In the genomic region with DNA sequence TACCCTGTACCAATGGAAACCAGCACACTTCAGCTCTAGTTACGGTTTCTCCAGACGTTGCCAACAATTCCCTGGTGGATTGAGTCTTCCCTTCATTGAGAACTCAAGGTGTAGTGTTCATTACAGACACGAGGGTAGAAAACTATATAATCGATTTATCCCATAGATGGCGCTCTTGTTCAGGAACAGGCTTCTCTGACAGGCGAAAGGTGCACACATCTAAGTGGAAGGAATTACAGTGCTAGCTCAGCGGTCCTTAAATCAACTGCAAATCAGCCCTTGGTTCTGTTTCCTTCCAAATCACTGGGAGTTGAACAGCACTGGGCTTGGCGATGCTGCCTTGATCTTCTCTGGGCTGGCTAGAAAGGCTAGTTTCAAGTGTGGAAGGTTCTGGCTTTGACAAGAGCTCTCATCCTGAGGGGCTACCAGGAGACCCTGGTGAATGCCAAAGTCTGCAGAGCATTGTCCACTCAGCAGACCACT, we compare ENCODE assay signal across 7 mouse cellular contexts.
DNase-seq lines count a peak whose midpoint lies in the region; ATAC-seq lines count a peak whose summit lies in the region.

No protein-coding gene starts in this region.

- no peaks in the 10 kb centered on the region for H3K9me3 ChIP-seq in forebrain, embryonic 10.5 days
- H3K9me3 ChIP-seq in midbrain, embryonic 11.5 days (ENCODE audit: control insufficient read depth, low read length): no peaks in the 10 kb centered on the region

- peak; percentile 93 for DNase-seq in MN1 (ENCODE audit: low spot score)
- DNase-seq in adrenal gland, postnatal 14 days: peak; percentile 42
- DNase-seq in forebrain, embryonic 10.5 days (ENCODE audit: extremely low spot score, low spot score): peak; percentile 24
- peak; percentile 86 for DNase-seq in hindlimb bud, embryonic 11.5 days (ENCODE audit: extremely low spot score, low read depth, low spot score)
- DNase-seq in left cerebral cortex, adult 18-20 months (ENCODE audit: low spot score in 2 of 2): peak; percentile 24 to 33
- DNase-seq in midbrain, embryonic 11.5 days (ENCODE audit: low spot score, missing footprints): peak; percentile 92

- H3K4me2 ChIP-seq in midbrain, embryonic 11.5 days: no peak overlapping the region

- WGBS in forebrain, embryonic 10.5 days: 13% methylated on average over 8 of the region's 8 CpGs
- WGBS in midbrain, embryonic 11.5 days: 9% methylated on average over 8 of the region's 8 CpGs

- H3K27ac ChIP-seq in forebrain, embryonic 10.5 days: no peak overlapping the region
- no peak overlapping the region for H3K27ac ChIP-seq in midbrain, embryonic 11.5 days (ENCODE audit: low read depth, low read length)

- peak; percentile 82 for ATAC-seq in midbrain, embryonic 11.5 days (ENCODE audit: low FRiP score)
- ATAC-seq in erythroid progenitor cell, adult 5-6 weeks (replicated peaks; ENCODE audit: low FRiP score, poor library complexity, severe bottlenecking): no peak

- H3K4me1 ChIP-seq in forebrain, embryonic 10.5 days: no peaks in the 10 kb centered on the region
- no peaks in the 10 kb centered on the region for H3K4me1 ChIP-seq in midbrain, embryonic 11.5 days (ENCODE audit: control insufficient read depth, insufficient read depth, low read length)

- H3K36me3 ChIP-seq in forebrain, embryonic 10.5 days (replicated peaks): no peaks in the 10 kb centered on the region
- no peaks in the 10 kb centered on the region for H3K36me3 ChIP-seq in midbrain, embryonic 11.5 days (ENCODE audit: control insufficient read depth, insufficient read depth, low read length)

- H3K4me3 ChIP-seq in forebrain, embryonic 10.5 days: no peak overlapping the region
- no peak overlapping the region for H3K4me3 ChIP-seq in midbrain, embryonic 11.5 days (ENCODE audit: low read depth, low read length)

- H3K9ac ChIP-seq in midbrain, embryonic 11.5 days (ENCODE audit: low read length): no peak overlapping the region

- no peaks in the 10 kb centered on the region for H3K27me3 ChIP-seq in forebrain, embryonic 10.5 days (ENCODE audit: poor library complexity, severe bottlenecking)
- H3K27me3 ChIP-seq in midbrain, embryonic 11.5 days (ENCODE audit: control insufficient read depth, insufficient read depth, low read length): no peaks in the 10 kb centered on the region

Comparison
In these comparisons a context has a peak if more than half of its experiments do, and no peak if none do; other contexts are left out.
1. DNase-seq: peak in every context shown above with its lines; median percentile 93 in MN1; 92 in midbrain, embryonic 11.5 days; 86 in hindlimb bud, embryonic 11.5 days; 42 in adrenal gland, postnatal 14 days; 28 in left cerebral cortex, adult 18-20 months; 24 in forebrain, embryonic 10.5 days.